Mouse (Mus musculus): ENCODE measurements at regions not wholly inside any gene's neighbourhood (a gene's known extent, or its start where the extent isn't known, plus 50 kb on each side); places are given as distances from the start of the nearest gene placed in this dataset.

DNA sequence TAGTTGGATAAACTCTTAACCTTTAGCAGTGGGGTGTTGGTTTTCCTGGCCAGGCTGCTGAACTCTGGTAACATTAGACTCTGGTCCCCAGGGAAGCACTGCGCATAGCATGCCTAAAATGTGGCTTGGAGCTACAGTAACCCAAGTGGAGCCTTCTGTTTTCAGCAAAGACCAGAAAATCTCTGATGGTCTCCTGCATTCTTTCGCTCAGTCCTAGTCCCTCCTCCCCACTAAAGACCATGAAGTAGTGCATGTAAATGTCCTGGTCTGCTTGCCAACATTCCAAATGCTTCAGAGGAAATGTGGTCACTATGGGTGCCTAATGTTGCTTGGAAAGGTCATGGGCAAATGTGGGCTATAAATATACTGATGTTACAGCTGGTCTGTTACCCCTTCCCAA lies 507.5 kb downstream of the Gm826 start:
- Histone ChIP-seq H3K27ac (no peak overlapping the region), H3K36me3 (no peaks in the 10 kb centered on the region), H3K27me3 (ENCODE audit: insufficient read depth, poor library complexity, severe bottlenecking) (no peaks in the 10 kb centered on the region), H3K9me3 (no peaks in the 10 kb centered on the region), H3K4me1 (no peaks in the 10 kb centered on the region), H3K4me3 (no peak overlapping the region)
- no peak for DNase-seq (ENCODE audit: low spot score)
- WGBS = 86% methylated on average over 2 of the region's 2 CpGs

DNA sequence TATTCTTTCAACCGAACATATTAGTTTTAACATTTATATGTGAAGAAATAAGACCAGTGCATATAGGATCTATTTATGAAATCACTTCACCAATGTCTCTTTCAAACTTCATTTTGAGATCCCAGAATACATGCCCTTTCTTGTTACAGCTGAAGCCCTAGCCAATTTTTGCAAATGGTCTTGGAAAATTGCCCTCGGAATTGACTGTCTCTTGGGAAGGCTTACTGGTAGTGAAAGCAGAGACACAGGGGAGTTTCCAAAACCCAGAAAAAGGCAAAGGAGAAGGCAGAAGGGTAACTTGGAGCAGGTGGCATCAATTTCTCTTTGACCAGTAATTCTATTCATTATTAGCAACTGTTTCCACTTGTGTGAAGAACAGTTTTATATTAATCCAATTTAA lies 515.4 kb downstream of the Gm826 start:
- H3K27me3 ChIP-seq (ENCODE audit: insufficient read depth, poor library complexity, severe bottlenecking) = no peaks in the 10 kb centered on the region
- no peak overlapping the region for H3K27ac ChIP-seq
- 88% methylated on average over 2 of the region's 2 CpGs for WGBS
- H3K4me1 ChIP-seq = no peaks in the 10 kb centered on the region
- no peak overlapping the region for H3K4me3 ChIP-seq
- H3K36me3 ChIP-seq = no peaks in the 10 kb centered on the region
- DNase-seq (ENCODE audit: low spot score) = no peak
- H3K9me3 ChIP-seq = no peaks in the 10 kb centered on the region

DNA sequence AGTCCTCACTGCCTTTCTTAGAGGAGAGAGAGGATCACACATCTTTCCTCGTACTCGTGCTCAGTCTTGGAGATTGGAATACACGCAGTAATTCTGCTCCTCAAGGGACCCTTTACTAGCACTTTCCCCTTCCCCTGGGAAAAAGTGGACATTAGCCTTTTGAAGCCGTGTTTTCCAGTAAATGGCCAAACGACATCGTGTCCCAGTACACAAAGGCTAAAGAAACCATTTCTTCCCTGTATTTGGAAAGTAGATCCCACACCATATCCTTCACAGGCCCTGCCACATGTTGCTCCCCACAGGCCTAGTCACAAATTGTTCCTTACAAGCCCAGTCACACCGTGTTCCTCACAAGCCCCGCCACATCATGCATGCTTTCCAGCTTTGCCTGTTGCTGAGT lies 517.6 kb downstream of the Gm826 start:
- DNase-seq (ENCODE audit: low spot score) = no peak
- Histone ChIP-seq H3K36me3 (no peaks in the 10 kb centered on the region), H3K4me3 (no peak overlapping the region), H3K27ac (no peak overlapping the region), H3K27me3 (ENCODE audit: insufficient read depth, poor library complexity, severe bottlenecking) (no peaks in the 10 kb centered on the region), H3K9me3 (no peaks in the 10 kb centered on the region), H3K4me1 (no peaks in the 10 kb centered on the region)
- 86% methylated on average over 8 of the region's 8 CpGs for WGBS

Measured in heart, embryonic 10.5 days (tissue).